Mouse (Mus musculus) adipocyte (in vitro differentiated cells): ENCODE results near the gene Fam118a.

Experiments used
- DNase-seq: peaks from one replicate; pipeline ENCODE4 v3.0.0-alpha.2; 2016; ENCODE audit warnings: low spot score

The Fam118a gene

GRCm38 (mm10) chr15:85072651-85073050 is 43.9 kb downstream of the Fam118a start:
- no peak for DNase-seq

GRCm38 (mm10) chr15:85085641-85086040 is 56.9 kb downstream of the Fam118a start:
- DNase-seq, result no peak
